Mouse (Mus musculus): ENCODE results near the gene Mms19.

Gene Mms19

GRCm38 (mm10) chr19:41998770-41999548 is 18.0 kb upstream of the Mms19 start:
- no peak for DNase-seq (ENCODE audit: low spot score in 2 of 2)

DNA sequence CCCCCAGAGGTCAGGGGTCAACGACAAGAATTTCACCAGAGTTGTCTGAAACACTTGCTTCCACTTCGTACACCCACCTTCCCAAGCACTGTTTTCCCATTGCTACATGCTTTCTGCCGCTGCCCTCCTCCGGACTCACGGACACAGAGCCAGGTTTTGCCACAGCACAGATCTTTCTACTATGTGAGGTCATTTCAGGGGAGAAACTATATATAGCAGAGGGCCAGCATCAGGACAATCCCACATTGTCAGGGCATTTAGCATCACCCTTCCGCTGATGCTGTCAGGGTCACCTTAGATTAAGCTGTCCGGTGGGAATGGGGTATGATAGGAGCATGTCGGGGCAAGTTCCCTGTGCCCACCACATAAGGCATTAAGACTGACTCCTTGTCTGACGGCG is 16.1 kb upstream of the Mms19 start:
- DNase-seq (ENCODE audit: low spot score in 2 of 2): no peak

- DNase-seq (ENCODE audit: low spot score in 2 of 2): no peak
These were observed 14.5 kb upstream of the Mms19 start for GRCm38 (mm10) chr19:41995483-41995882.

- DNase-seq (ENCODE audit: low spot score in 2 of 2): no peak
These were observed 13.1 kb upstream of the Mms19 start for GRCm38 (mm10) chr19:41994023-41994422.

GRCm38 (mm10) chr19:41993484-41993883 is 12.5 kb upstream of the Mms19 start:
- DNase-seq (ENCODE audit: low spot score in 2 of 2): peak; percentile 81 to 86

GRCm38 (mm10) chr19:41992971-41993370 is 12.0 kb upstream of the Mms19 start:
- DNase-seq (ENCODE audit: low spot score in 2 of 2): no peak

DNA sequence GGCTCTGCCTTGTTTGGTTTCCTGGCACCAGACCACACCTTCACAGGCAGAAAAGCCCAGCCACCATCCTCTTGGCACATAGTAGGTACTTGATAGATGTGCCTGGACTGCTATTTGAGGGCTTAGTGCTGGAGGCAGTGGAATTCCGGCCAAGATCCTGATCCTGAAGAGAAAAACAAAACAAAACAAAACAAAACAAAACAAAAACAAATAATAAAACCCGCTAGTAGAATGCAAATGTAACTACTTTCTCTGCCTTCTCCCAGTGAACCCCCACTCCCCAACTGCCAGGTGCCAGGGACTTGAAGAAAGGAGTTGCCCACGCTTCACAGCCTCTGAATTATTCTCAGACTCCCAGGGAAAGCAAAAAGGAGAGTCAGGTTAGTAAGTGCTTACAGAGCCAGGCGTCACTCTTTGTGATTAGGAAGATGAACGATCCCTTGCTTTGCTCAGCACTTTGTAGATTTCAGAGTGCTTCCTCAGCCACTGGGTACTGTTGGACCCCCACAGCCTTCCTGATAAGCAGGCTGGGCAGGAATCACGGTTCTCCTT is 11.0 kb upstream of the Mms19 start:
- DNase-seq (ENCODE audit: low spot score in 2 of 2): no peak

GRCm38 (mm10) chr19:41989810-41990209 is 8.9 kb upstream of the Mms19 start:
- no peak for DNase-seq (ENCODE audit: low spot score in 2 of 2)

GRCm38 (mm10) chr19:41987206-41987605 is 6.2 kb upstream of the Mms19 start:
- DNase-seq (ENCODE audit: low spot score in 2 of 2): no peak

DNA sequence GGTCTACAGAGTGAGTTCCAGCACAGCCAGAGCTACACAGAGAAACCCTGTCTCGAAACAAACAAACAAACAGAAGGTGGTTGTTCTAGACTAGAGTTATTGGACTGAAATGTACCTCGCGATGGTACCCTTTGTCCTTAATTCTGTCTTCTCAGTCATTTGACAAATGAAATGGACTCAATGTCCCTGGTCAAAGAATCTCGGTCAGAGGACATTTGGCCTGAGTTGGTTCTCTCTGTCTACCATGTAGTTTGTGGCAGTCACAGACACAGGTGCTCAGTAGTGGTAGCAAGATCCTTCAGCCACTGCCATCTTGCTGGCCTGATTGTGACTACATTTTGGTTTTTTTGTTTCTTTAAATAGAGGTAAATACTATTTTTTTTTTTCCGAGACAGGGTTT is 5.0 kb upstream of the Mms19 start:
- DNase-seq (ENCODE audit: low spot score in 2 of 2): no peak

GRCm38 (mm10) chr19:41982791-41983150 is 1.8 kb upstream of the Mms19 start:
- no peak for DNase-seq (ENCODE audit: low spot score in 2 of 2)

DNA sequence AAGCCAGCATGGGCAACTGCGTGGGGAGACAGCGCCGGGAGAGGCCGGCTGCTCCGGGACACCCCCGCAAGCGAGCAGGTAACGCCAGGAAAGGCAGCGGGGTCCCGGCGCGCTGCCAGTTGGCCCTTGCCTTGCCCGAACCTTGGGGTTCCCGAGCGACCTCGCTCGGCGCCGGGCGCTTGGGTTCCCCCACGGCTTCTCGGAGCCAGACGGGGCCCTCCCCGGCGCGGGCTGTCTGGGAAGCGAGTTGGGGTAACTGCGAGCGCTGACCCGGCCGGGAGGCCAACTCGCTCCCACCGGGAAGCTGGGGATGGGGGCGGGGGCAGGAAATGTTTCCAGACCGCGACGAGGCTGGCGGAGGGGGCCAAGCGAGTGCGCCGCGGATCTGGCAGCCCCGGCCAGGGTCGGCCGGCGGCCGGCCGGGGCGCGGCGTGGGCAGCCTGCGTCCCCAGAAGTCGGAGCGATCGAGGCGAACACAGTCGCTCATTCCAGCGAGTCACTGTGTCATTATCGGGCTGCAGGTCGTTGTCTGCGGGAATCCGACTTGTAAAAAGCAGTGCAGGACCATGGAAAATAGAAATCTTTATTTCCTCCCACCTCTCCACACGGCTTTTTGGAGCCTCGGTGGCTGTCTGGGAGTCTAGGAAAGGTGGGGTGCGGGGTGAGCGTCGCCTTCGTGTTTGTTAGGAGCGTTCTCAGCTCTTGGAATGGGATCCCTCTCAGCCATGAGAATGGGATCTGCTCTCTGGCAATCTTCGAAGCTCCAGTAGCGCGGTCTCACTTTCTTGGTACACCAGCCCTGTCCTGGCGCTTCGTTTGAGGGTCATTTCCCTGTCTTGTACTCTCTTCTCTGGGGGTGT is 1.2 kb upstream of the Mms19 start:
- peak; percentile 52 to 68 for DNase-seq (ENCODE audit: low spot score in 2 of 2)

DNA sequence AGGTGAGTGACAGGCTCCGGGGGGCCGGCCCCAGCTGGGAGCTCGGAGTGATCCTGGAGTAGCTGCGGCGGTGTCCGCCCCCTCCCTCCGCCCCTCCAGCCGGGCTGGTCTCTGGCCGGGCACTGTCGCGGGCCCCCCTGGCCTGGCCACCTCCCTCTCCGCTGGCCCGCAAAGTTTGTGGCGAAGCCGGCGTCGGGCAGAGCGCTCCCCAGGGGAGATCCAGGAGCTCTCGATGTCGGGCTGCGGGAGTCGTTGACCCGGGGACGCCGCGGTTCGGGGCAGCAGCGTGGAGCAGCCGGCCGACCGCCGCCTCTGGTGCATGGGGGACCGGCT is 604 bp upstream of the Mms19 start, which contains the start of gene Ubtd1:
Gene Ubtd1, plus strand, starts transcription at position 169 of the 333 bp plus-strand sequence.
- no peak for DNase-seq (ENCODE audit: low spot score in 2 of 2)

DNA sequence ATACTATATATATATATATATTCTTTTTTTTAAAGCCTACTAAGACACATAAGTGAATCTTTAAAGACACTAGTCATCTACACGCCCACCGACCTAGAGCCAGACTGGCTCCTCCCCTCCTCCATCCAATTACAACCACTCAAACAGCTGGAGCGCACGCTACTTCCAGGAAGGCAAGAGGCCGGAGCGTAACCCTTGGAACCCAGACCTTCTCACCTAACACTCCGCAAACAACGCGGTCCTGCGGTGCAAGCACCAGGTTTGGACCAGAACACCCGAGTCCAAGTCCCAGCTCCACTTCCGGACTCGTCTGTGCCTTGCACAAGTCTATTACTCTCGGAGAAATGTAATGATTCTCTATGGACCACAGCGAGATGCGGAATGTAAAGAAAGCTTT is 537 bp downstream of the Mms19 start:
- DNase-seq (ENCODE audit: low spot score in 2 of 2): peak in 1 of 2 experiments; percentile 31

- DNase-seq (ENCODE audit: low spot score in 2 of 2): no peak
These were observed 6.8 kb downstream of the Mms19 start for GRCm38 (mm10) chr19:41973891-41974794.

GRCm38 (mm10) chr19:41969618-41970017 is 11.3 kb downstream of the Mms19 start:
- no peak for DNase-seq (ENCODE audit: low spot score in 2 of 2)

- DNase-seq (ENCODE audit: low spot score in 2 of 2): no peak
These were observed 27.4 kb downstream of the Mms19 start for GRCm38 (mm10) chr19:41953574-41953973.

DNA sequence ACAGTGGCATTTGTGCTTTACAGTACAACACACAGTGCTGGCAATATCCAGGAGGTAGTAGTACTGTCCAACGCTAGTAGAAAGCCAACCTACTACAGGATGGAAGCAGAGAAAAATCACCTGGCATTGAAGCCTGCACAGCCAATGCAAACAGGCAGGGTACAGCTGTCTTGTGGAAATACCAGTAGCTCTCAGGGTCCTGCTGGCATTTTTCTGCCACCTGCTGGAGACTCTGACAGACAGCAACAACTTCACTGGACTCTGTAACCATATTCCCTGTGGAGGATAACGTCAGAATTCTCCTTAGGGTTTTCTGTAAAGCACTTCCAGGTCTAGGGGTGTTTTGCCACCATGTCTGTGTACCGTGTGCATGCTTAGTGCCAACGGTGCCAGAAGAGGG is 28.7 kb downstream of the Mms19 start:
- DNase-seq (ENCODE audit: low spot score in 2 of 2): no peak

DNA sequence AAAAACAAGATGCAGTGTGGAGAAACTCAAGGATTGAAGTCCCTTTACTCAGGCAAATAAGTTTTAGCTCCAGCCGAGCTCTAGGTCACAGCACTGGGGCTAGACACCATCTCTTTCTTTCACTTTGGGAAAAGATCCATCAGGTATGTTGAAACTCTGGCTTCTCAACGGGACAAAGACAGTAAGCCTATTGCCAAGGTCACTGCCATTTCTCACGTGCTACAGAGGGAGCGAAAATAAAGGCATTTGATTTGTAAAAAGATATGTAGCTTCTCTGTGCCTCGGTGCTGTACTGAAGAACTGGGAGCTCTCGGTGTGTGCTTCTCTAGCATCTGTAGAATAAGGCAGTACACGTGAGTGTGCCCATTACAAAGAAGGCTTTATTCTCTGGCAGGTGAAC is 37.1 kb downstream of the Mms19 start:
- no peak for DNase-seq (ENCODE audit: low spot score in 2 of 2)

GRCm38 (mm10) chr19:41938539-41938938 is 42.4 kb downstream of the Mms19 start:
- DNase-seq (ENCODE audit: low spot score in 2 of 2): no peak

DNA sequence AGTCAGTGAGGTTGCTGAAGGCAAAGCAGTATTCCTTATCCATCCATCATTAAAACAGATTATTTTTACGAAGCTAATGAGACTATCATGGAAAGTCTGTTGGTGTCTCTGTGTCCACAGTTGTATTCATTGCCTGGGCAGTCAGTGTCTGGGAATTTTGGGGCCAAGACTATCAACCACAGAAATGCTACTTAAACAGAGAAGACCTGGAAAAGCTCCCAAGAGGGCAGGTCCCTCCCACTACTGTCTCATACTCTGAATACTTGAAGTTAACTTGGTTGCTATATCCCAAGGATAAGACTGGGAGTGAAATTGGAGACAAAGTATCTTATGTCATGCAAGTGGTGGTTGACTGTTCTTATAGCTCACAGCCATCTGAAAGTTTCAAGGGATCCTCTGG is 45.0 kb downstream of the Mms19 start:
- DNase-seq (ENCODE audit: low spot score in 2 of 2): no peak

- DNase-seq (ENCODE audit: low spot score in 2 of 2): no peak
These were observed 46.8 kb downstream of the Mms19 start for GRCm38 (mm10) chr19:41934124-41934523.
